Mouse (Mus musculus) ES-Bruce4 (cell line): ENCODE data around the gene Prkg1. TPM values are rescaled to one million over a fixed set of nuclear protein-coding genes. Genes with fewer than 3 reads are reported as not detected.

Experiments
- H3K27ac ChIP-seq: 2 replicates; pipeline ENCODE4 v1.5.1; 2012; ENCODE audit warnings: low read length, inconsistent platforms; ENCODE audit not compliant: insufficient read depth
- H3K27me3 ChIP-seq: 2 replicates; pipeline ENCODE4 v1.6.1; 2012; ENCODE audit warnings: mild to moderate bottlenecking, low read length, inconsistent platforms; ENCODE audit not compliant: control insufficient read depth, poor library complexity, insufficient read depth, severe bottlenecking
- H3K36me3 ChIP-seq: 2 replicates; pipeline ENCODE4 v1.6.1; 2012; ENCODE audit warnings: inconsistent platforms, mild to moderate bottlenecking, low read length, moderate library complexity; ENCODE audit not compliant: control insufficient read depth, poor library complexity, insufficient read depth, severe bottlenecking
- H3K4me1 ChIP-seq: one replicate; pipeline ENCODE4 v1.8.1; 2011; ENCODE audit warnings: low read length; ENCODE audit not compliant: control insufficient read depth, insufficient read depth
- H3K4me3 ChIP-seq: 2 replicates; pipeline ENCODE4 v1.5.1; 2011; ENCODE audit warnings: low read depth, mild to moderate bottlenecking, low read length
- H3K9ac ChIP-seq: 2 replicates; pipeline ENCODE4 v1.6.1; 2012; ENCODE audit warnings: low read depth, mild to moderate bottlenecking, inconsistent platforms; ENCODE audit not compliant: poor library complexity, severe bottlenecking
- H3K9me3 ChIP-seq: replicated peaks from 2 replicates; pipeline ENCODE4 v1.6.1; 2012; ENCODE audit warnings: mild to moderate bottlenecking, low read length, inconsistent platforms; ENCODE audit not compliant: control insufficient read depth, poor library complexity, insufficient read depth, severe bottlenecking
- CTCF ChIP-seq: IDR thresholded peaks from one replicate; pipeline ENCODE4 v1.8.1; 2011; ENCODE audit warnings: low read depth, low read length
- EP300 ChIP-seq: IDR thresholded peaks from 2 replicates; pipeline ENCODE4 v1.6.1; 2011; ENCODE audit warnings: low read depth, low read length; ENCODE audit not compliant: insufficient read depth
- POLR2A ChIP-seq: IDR thresholded peaks from one replicate; pipeline ENCODE4 v1.8.1; 2011; ENCODE audit warnings: low read length; ENCODE audit not compliant: insufficient read depth
- polyA plus RNA-seq: library from polyadenylated mRNA; stranded (reverse); fragments of >200 nt; gene quantifications from 2 replicates; pipeline ENCODE4 v1.2.4, GENCODE M21; 2011; ENCODE audit warnings: low read depth; ENCODE audit not compliant: missing spikeins, insufficient read depth, insufficient read length

Gene Prkg1
- polyA plus RNA-seq, 1 experiment, result 0.46 TPM

GRCm38 (mm10) chr19:30586366-30586765 is 1178.5 kb downstream of the Prkg1 start:
- Histone ChIP-seq H3K36me3 (no peaks in the 10 kb centered on the region), H3K9ac (no peak overlapping the region), H3K27ac (no peak overlapping the region), H3K4me1 (no peaks in the 10 kb centered on the region), H3K9me3 (no peaks in the 10 kb centered on the region), H3K4me3 (no peak overlapping the region), H3K27me3 (no peaks in the 10 kb centered on the region)
- TF ChIP-seq EP300 (no peak), POLR2A (no peak), CTCF (no peak)

- H3K9ac ChIP-seq, result no peak overlapping the region
- no peaks in the 10 kb centered on the region for H3K27me3 ChIP-seq
- no peak overlapping the region for H3K27ac ChIP-seq
- no peak overlapping the region for H3K4me3 ChIP-seq
- no peaks in the 10 kb centered on the region for H3K4me1 ChIP-seq
- no peak for TF ChIP-seq CTCF
- TF ChIP-seq POLR2A, result no peak
- TF ChIP-seq EP300, result no peak
- H3K36me3 ChIP-seq, result no peaks in the 10 kb centered on the region
- H3K9me3 ChIP-seq, result no peaks in the 10 kb centered on the region; the same call in 1 of the 2 replicates
Observed at GRCm38 (mm10) chr19:30564516-30564915, 1200.3 kb downstream of the Prkg1 start.

GRCm38 (mm10) chr19:30563876-30564275 is 1201.0 kb downstream of the Prkg1 start:
- Histone ChIP-seq H3K9ac (no peak overlapping the region), H3K27me3 (no peaks in the 10 kb centered on the region), H3K36me3 (no peaks in the 10 kb centered on the region), H3K4me3 (no peak overlapping the region), H3K27ac (no peak overlapping the region), H3K4me1 (no peaks in the 10 kb centered on the region), H3K9me3 (peaks cover 2% of the 10 kb centered on the region; the same call in 1 of the 2 replicates)
- TF ChIP-seq CTCF (no peak), POLR2A (no peak), EP300 (no peak)

DNA sequence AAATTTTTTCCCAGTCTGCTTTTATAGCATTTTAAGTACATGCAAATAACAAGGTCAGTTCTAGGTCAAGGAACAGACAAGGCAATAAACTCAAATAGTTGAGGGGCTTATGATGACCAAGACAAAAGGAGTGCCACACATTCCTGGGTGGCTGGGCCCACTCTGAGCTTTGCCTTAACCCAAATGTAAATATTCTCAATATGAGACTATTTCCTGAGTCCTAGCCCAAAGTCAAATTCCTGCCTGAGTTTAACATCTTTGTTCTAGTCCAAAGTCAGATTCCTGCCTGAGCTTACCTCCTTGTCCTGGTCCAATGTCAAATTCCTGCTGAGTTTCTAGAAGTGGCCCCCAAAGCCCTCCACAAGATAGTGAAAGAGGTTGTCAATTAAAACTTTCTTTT is 1206.8 kb downstream of the Prkg1 start:
- TF ChIP-seq CTCF, result no peak
- no peak for TF ChIP-seq POLR2A
- no peak for TF ChIP-seq EP300
- Histone ChIP-seq H3K27ac (no peak overlapping the region), H3K4me1 (peaks cover 6% of the 10 kb centered on the region), H3K36me3 (no peaks in the 10 kb centered on the region), H3K9me3 (peaks cover 2% of the 10 kb centered on the region; the same call in 1 of the 2 replicates), H3K27me3 (no peaks in the 10 kb centered on the region), H3K4me3 (no peak overlapping the region), H3K9ac (no peak overlapping the region)

GRCm38 (mm10) chr19:30554467-30554881 is 1210.4 kb downstream of the Prkg1 start:
- Histone ChIP-seq H3K9me3 (0 out of 2 replicates have a peak, but pooled peaks cover 2% of the 10 kb centered on the region), H3K9ac (peak overlapping the region; percentile 53; the same call in 1 of the 2 replicates), H3K4me1 (peaks cover 6% of the 10 kb centered on the region), H3K27me3 (no peaks in the 10 kb centered on the region), H3K4me3 (peak overlapping the region; percentile 73), H3K36me3 (no peaks in the 10 kb centered on the region), H3K27ac (no peak overlapping the region)
- TF ChIP-seq POLR2A (no peak), CTCF (peak; percentile 72)

- no peaks in the 10 kb centered on the region for H3K27me3 ChIP-seq
- TF ChIP-seq CTCF, result no peak
- no peak for TF ChIP-seq EP300
- no peak for TF ChIP-seq POLR2A
- no peak overlapping the region for H3K4me3 ChIP-seq
- H3K9me3 ChIP-seq, result no peaks in the 10 kb centered on the region
- no peaks in the 10 kb centered on the region for H3K36me3 ChIP-seq
- no peak overlapping the region for H3K27ac ChIP-seq
- H3K4me1 ChIP-seq, result peaks cover 6% of the 10 kb centered on the region
- no peak overlapping the region for H3K9ac ChIP-seq
Observed at GRCm38 (mm10) chr19:30553740-30554139, 1211.1 kb downstream of the Prkg1 start.
